Mouse (Mus musculus) right cerebral cortex, postnatal 36 days (tissue): ENCODE measurements around the gene Bcl2a1c.
"Not testable (repeated sequence)": the region's sequence is repeated elsewhere in the genome, so short reads cannot be mapped to it uniquely, and the experiment has no call there.

ENCODE experiments used
- DNase-seq, 2 experiments: peaks; one replicate each; pipeline ENCODE4 v3.0.0; 2022; ENCODE audit warnings: low spot score in 2 of 2, mixed read lengths in 1 of 2

The Bcl2a1c gene

DNA sequence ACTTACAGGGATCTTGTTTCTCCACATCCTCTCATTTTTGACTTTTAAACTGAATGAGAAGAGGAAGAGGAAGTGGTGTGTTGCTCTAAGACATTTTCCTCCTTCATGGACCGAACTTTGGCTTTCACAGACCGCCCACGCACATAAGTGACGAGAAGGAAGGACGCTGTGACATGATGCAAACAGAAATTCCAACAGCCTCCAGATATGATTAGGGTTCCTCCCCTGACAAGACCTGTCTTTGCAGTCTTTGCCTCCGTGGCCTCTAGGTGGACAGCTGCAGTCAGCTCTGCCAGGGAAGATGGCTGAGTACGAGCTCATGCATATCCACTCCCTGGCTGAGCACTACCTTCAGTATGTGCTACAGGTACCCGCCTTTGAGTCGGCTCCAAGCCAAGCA is at the start of gene Bcl2a1c:
Gene Bcl2a1c (plus strand): TSS at position 281 of the 400 bp plus-strand sequence.
- DNase-seq: not testable (repeated sequence)

DNA sequence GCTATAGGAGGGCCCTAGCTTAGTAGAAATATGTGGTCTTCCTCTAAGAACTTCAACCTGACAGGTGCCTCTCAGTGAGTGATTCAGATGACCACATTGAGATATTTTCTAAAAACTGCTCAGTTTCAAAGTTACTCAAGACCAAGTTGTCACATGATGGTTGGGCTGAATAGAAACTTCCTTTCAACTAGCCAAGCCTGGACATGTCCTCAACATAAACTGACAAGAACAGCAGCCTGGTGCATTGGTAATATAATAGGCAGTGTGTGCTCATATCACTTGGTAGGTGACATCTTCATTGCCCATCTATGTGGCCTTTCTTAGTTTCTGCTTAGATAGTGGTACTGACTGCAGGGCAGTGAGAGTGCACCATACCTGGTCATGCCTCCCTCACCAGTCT is 24.0 kb upstream of the Bcl2a1c start:
- not testable (repeated sequence) for DNase-seq

DNA sequence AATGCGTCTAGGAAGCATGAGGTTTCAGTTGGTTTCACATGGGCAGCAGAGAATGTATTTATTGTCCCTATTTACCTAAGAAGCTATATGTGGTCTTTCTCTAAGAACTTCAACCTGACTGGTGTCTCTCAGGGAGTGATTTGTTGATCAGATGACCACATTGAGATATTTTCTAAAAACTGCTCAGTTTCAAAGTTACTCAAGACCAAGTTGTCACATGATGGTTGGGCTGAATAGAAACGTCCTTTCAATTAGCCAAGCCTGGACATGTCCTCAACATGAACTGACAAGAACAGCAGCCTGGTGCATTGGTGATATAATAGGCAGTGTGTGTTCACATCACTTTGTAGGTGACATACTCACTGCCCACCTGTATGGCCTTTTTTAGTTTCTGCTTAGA is 18.2 kb upstream of the Bcl2a1c start:
- not testable (repeated sequence) for DNase-seq

DNA sequence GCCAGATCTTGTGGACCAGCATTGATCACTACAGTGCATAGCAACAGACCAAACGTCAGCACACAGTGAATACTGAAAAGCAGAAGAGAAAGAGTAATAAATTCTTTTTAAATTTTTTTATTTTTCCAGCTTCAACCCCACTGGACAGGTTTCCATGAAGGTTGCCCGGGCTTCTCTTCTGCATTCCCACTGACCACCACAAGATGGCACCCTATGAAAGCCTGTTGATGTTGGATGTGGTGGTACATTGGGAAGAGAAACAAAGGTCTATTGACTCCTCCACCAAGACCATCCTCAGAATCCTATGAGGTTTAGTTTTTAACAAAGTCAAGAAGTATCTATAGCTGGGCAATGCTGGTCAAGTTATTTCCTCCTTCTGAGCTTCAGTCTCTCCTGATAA is 11.9 kb upstream of the Bcl2a1c start:
- DNase-seq: peak; percentile 3 to 26

DNA sequence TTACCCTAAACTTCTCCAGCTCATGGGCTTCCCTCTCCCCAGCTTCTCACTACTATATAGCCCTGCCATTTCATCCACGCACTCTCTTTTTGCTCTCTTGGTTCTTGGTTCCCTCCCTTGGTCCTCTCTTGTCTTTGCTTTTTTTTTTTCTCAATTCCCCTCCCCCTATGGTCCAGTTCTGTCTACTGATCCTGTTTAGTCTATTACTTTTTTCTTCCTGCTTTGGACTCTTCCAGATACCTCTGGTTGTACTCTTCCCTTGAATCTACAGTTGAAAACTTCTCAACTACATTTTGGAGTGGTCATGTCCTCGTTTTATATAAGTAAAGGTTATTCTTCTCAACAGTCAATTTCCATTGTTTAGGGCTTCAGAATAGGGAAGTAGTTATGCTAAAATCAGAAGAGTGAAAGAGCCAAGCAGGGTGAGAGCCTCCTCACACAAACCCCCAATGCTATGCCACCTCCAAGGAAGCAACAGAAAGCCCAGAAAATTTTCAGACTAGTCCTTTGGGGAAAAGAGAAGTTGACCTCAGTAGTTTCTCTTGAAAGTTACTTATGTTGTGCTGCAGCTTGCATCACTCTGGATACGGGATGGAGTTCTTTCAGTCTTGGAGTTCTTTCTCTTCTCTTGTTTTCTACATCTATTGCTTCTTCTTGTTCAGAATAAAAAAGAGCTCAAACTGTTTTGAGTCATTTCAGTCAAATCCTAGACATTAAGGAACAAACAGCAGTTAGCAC is 3.8 kb upstream of the Bcl2a1c start:
- DNase-seq: no peak

DNA sequence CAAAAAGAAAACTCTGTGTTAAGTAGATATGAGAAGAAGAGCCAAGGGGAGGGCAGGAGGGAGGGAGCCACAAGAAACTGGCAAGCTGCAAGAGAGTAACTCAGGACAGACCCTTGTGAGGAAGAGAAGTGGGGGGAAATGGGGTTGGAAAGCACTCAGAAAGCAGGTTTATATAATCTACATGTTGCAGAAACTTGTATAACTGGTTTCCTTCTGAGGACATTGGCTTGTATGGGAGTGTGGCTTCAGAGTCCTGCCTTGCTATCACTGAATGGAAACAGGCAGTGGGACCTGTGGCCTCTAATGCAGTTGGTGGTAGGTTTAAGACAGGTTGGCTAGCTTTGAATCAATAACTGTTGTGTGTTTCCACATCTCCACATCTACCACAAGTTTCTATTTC is 1.6 kb upstream of the Bcl2a1c start:
- not testable (repeated sequence) for DNase-seq

DNA sequence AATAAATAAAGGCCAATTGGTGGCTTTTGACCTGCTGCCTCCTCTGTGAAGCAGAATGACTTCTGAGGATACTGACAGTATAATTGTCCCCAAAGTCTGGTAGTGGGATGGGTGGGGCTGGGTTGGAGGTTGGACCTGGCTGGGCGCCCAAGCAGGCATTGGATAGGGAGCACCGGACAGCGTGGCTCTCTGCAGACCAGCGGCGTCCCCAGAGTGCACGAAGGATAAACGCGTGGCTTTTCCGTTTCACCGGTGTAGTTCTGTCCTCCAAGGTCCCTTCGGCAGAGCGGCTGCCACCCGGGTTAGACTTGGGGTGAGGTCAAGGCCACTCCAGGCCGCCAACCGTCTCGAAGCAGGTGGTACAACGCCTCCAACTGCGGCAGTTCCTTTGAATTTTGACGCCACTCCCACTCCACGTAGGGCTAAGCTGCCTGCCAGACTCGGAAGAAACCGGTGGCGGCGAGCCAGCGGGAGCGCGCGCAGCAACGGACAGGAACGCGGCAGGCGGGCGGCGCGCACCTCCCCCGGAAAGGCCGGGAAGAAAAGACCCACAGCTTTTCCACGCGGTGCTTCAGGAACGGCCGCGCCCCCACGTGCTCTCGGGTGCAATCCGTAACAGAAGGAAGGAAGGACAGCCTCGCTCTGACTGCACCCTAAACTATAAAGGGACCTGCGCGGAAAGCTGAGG is 38.0 kb downstream of the Bcl2a1c start:
- peak; percentile 74 to 82 for DNase-seq

DNA sequence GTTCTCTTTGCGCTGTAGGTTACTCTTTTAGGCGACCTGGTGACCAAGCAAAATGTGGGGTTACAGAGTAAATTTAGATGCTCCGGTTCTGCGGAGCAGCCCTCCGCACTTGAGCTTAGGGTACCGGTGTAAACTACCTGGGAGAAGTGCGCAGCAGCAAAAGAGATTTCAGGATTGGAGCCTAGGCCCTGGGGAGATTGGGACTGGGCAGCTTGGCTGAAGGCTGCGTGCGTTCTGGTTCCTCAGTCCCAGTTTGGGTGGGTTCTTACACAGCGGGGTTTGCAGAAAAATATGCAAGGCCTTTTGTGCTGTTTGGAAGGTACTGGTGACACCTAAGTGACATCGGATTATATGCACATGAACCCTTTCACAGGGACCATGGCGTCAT is 38.5 kb downstream of the Bcl2a1c start:
- DNase-seq: no peak

DNA sequence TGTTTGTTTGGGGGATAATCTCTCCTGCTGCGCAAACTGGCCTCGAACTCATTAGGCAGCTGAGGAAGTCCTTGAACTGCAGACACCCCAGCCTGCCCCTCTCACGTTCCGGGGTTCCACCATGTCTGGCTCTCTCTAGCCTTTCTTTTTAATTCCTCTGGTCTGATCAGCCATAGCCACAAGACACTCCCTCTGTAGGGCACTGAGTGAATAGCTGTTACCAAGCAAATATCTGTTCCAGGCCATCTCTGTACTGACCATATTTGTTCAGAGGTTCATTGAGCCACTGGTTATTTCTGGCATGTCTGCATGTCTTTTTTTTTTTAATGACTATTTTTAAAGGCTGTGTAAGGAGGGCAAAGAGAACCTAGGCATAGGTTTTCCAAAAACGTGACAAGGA is 39.5 kb downstream of the Bcl2a1c start:
- not testable (repeated sequence) for DNase-seq

DNA sequence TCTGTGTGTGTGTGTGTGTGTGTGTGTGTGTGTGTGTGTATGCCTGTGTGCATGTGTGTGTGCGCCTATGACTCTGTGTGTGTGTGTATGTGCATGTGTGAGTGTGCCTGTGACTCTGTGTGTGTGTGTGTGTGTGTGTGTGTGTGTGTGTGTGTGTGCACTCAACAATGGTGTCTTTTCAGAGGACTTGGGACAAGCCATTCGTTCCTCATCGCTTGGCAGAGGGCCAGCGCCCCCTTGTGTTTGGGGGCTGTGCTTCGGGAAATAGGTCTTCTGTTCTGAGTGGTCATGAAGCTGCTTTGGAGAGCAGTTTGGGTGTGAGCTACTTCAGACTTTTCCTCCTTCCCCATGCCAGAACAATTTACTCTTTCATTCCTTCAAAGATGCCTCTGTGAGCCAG is 41.8 kb downstream of the Bcl2a1c start:
- not testable (repeated sequence) for DNase-seq

DNA sequence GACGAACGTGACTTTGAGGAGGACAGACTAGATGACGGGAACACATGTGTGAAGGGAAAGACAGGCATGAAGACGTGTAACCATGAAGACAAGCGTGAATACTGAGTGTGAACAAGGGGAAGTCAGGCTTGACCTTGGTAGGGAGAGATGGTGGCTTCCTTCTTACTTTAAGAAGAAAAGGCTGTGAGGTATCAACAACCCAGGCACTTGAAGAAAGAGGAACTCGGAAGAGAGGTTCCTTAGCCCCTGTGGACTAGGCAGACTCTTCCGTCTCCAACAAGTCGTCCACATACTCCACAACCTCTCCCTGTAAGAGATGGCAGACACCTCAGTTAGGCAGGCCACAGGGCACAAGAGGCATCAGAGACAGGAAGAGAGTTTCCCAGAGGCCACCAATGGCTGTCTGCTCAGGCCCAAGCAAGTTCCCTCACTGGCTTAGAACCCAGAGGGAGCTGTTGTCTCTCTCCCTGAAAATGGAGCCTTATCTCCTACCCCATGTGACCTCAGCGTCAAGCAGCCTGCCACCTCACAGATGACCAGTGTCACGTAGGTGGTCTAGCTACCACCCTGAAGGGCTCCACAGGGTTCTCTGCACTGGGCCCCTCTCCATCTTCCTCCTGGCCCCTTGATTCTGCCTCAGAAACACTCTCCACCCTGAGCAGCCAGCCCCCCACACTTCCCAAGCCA is 45.5 kb downstream of the Bcl2a1c start:
- no peak for DNase-seq

DNA sequence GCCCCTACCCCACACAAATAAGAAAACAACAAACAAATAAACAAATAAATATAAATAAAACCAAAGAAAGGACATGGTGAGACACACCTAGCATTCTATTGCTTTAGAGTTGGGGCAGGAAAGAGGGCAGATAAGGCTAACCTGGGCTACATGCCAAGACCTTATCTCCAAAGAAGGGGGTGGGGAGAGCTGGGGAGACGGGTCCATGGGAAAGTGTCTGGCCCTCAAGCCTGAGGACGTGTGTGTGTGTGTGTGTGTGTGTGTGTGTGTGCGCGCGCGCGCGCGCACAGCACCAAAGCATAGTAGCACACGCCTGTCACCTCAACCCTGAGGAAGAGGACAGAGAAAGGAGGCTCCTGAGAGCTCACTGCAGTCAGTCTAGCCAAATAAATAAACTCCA is 47.2 kb downstream of the Bcl2a1c start:
- no peak for DNase-seq

DNA sequence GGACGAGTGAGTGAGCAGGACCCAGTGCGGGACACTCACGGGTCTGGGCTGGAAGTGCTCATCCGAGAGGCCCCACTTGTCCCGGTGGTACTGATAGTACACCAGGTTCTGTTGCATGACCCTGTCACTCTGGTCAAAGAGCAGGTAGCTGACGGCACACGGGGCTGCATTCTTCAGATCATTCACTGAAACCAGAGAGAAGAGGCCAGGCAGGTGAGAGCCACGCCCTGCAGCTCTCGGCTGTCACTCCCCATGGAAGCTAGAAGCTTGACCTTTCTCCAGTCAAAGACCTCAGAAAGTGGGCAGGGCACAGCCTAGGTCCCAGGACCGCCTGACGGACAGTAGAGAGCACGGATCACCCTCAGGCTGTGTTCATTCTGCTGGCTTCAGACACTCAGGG is 49.9 kb downstream of the Bcl2a1c start:
- DNase-seq: no peak
